Mouse (Mus musculus) liver, embryonic 11.5 days (tissue): ENCODE measurements around the gene Rbpj. TPM values are rescaled to one million over a fixed set of nuclear protein-coding genes. Genes with fewer than 3 reads are reported as not detected.

Experiments
- ATAC-seq: fragments of 200-750 bp; cut with Nextera tagmentation; replicated peaks from 2 replicates; pipeline ENCODE4 v1.8.0; 2017; ENCODE audit warnings: moderate number of reproducible peaks, mild to moderate bottlenecking, moderate TSS enrichment, moderate library complexity; ENCODE audit not compliant: low FRiP score
- DNase-seq: peaks from one replicate; pipeline ENCODE4 v3.0.0-alpha.2; 2017; ENCODE audit warnings: low spot score
- H3K27ac ChIP-seq: fragments of 300-500 bp; sonication (generic); 2 replicates; pipeline ENCODE4 v1.5.1; 2014; ENCODE audit warnings: mild to moderate bottlenecking, low read depth, low read length, control low read depth
- H3K27me3 ChIP-seq: fragments of 300-500 bp; sonication (generic); replicated peaks from 2 replicates; pipeline ENCODE4 v1.6.1; 2014; ENCODE audit warnings: low read length, mixed read lengths; ENCODE audit not compliant: control insufficient read depth, insufficient read depth
- H3K36me3 ChIP-seq: fragments of 300-500 bp; sonication (generic); 2 replicates; pipeline ENCODE4 v1.6.1; 2014; ENCODE audit warnings: mild to moderate bottlenecking, low read length, moderate library complexity, mixed read lengths; ENCODE audit not compliant: control insufficient read depth, insufficient read depth
- H3K4me1 ChIP-seq: fragments of 300-500 bp; sonication (generic); replicated peaks from 2 replicates; pipeline ENCODE4 v1.6.1; 2014; ENCODE audit warnings: low read length, mixed read lengths; ENCODE audit not compliant: control insufficient read depth, insufficient read depth
- H3K4me2 ChIP-seq: fragments of 300-500 bp; sonication (generic); 2 replicates; pipeline ENCODE4 v1.6.1; 2014; ENCODE audit warnings: mild to moderate bottlenecking, control low read depth, moderate library complexity
- H3K4me3 ChIP-seq: fragments of 300-500 bp; sonication (generic); 2 replicates; pipeline ENCODE4 v1.5.1; 2014; ENCODE audit warnings: low read depth, low read length, control low read depth
- H3K9ac ChIP-seq: fragments of 300-500 bp; sonication (generic); 2 replicates; pipeline ENCODE4 v1.6.1; 2014; ENCODE audit warnings: low read depth, low read length, control low read depth
- H3K9me3 ChIP-seq: fragments of 300-500 bp; sonication (generic); 2 replicates; pipeline ENCODE4 v1.6.1; 2016; ENCODE audit warnings: low read length, inconsistent platforms, mixed read lengths; ENCODE audit not compliant: control insufficient read depth
- WGBS: fragments of 180-500 bp; shearing (Covaris S2); extraction: QIAGEN DNeasy Blood & Tissue Kit; methylation state at CpG from one replicate; pipeline ENCODE4 v1.1.7; 2014; 5-methylcytosine and 5-hydroxymethylcytosine counted together
- polyA plus RNA-seq: library from polyadenylated mRNA; unstranded; fragments of >200 nt; fragmentation: Nextera tagmentation; extraction: Ambion mirVana; gene quantifications from 2 replicates; pipeline ENCODE4 v1.2.1, GENCODE M21; 2014

Gene Rbpj
- polyA plus RNA-seq, 1 experiment from 2014 or later: 21.6 TPM

DNA sequence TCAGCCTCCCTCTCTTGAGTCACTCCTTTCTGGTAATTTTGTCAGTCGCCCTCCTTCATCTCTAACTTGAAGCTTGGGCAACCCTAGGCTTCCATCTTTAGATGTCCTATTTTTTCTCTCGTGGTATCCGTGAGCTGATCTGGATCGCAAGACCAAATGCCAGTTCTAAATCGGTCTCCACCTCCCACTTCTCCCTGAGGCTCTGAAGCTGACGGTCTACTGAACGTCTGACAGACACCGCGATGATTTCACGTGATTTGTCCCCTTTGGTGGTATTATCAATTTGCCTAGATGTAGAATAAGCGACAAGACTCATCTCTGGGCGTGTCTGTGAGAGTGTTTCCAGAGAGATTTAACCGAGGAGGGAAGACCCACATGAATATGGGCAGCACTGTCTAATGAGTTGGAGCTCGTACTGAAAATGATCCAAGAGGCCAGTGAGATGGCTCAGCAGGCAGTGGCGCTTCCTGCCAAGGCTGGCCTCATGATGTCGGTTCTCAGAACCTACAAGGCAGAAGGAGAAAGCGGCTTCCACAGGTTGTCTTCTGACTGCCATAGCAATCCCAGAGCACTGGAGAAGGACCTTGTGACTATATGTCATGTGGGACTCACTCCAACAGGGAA is 28.7 kb downstream of the Rbpj start:
- Histone ChIP-seq H3K36me3 (no peaks in the 10 kb centered on the region), H3K27ac (no peak overlapping the region), H3K4me2 (no peak overlapping the region), H3K4me1 (0 out of 2 replicates have a peak, but pooled peaks cover 2% of the 10 kb centered on the region), H3K9me3 (no peaks in the 10 kb centered on the region), H3K4me3 (no peak overlapping the region), H3K27me3 (no peaks in the 10 kb centered on the region), H3K9ac (no peak overlapping the region)
- no peak for DNase-seq
- no peak for ATAC-seq
- WGBS: 83% methylated on average over 17 of the region's 17 CpGs

DNA sequence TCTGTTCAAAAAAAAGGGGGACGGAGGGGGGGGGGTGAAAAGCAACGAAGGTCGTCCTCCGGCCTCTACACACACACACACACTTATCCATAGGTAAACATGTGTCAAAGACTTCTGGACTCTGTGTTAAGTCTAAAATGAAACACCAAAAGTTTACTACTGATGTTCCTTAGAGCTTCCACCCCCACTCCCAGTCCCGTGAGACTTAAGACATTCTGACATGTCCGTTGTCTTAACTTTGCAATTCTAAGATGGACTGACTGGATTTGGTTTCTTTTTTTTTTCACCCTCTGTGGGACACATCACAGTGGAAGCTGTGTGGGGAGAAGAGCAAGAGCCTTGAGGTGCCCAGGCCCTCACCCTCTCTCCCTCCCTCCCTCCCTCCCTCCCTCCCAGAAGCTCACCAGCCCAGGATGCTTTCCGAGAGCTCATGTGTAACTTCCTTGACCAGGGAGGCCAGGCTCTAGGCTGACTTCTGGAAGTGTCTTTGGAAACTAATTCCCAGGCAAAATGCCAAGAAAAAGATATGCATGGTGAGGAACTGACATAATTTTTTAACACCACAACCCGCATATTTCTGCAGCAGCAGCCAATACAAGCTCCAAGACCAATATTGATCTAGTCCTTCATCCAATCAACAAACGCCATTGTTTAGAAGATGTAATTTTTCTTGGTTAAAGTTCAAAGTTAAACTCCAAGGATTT is 31.0 kb downstream of the Rbpj start:
- no peak overlapping the region for H3K27ac ChIP-seq
- H3K27me3 ChIP-seq: no peaks in the 10 kb centered on the region
- WGBS: 74% methylated on average over 9 of the region's 9 CpGs
- no peak overlapping the region for H3K4me2 ChIP-seq
- DNase-seq (no peak), ATAC-seq (no peak)
- no peak overlapping the region for H3K9ac ChIP-seq
- H3K4me3 ChIP-seq: no peak overlapping the region
- H3K36me3 ChIP-seq: no peaks in the 10 kb centered on the region
- H3K4me1 ChIP-seq: no peaks in the 10 kb centered on the region
- no peaks in the 10 kb centered on the region for H3K9me3 ChIP-seq

DNA sequence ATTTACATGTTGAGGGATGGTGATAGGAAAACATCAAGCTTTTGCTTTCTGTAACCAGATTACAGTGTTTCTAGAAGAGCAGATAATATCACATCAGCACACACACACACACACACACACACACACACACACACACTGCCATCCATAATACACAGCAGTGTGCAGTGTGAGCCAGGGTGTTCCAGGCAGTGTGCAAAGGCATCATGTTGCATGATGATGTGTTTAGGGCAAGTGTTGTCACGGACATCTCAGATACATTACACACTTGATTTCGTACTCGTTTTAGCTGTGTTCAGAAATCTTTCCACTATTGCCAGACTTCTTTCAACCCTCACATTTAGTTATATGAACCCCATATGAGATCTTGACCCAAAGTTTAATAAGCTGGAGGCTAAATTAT is 33.6 kb downstream of the Rbpj start:
- Histone ChIP-seq H3K4me2 (no peak overlapping the region), H3K4me1 (no peaks in the 10 kb centered on the region), H3K9ac (no peak overlapping the region), H3K4me3 (no peak overlapping the region), H3K9me3 (no peaks in the 10 kb centered on the region), H3K27me3 (no peaks in the 10 kb centered on the region), H3K36me3 (no peaks in the 10 kb centered on the region), H3K27ac (no peak overlapping the region)
- 88% methylated on average over 3 of the region's 3 CpGs for WGBS
- no peak for DNase-seq
- no peak for ATAC-seq

DNA sequence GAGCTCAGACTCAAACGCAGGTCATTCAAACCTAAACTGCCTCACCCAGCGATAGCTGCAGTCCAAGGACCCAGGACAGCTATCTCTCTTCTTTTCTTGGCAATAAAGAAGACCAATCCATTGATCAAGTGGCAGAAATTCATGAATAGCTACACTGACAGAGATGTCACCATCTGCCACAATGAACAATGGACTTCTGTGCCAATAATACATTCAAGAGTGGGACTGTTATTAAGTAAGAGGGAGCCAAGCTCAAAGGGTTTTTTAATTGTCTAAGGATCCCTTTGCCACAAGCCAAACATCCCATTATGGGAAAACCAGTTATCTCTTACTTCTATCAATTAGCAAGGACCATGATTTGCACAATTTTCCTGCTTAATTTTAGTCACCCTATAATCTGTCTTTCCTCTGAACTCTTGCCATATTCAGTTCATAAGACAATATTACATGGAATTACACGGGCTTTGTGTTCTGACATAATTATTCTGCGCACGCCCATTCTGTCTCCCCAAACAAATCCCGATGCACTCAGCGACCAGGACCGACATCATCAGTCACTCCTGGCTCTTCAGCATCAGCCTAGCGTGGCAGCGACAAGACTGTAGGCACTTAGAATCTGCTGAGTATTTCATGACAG is 34.7 kb downstream of the Rbpj start:
- no peaks in the 10 kb centered on the region for H3K27me3 ChIP-seq
- DNase-seq (no peak), ATAC-seq (no peak)
- no peaks in the 10 kb centered on the region for H3K9me3 ChIP-seq
- 82% methylated on average over 10 of the region's 10 CpGs for WGBS
- H3K4me3 ChIP-seq: no peak overlapping the region
- no peaks in the 10 kb centered on the region for H3K4me1 ChIP-seq
- no peak overlapping the region for H3K27ac ChIP-seq
- no peak overlapping the region for H3K9ac ChIP-seq
- H3K4me2 ChIP-seq: no peak overlapping the region
- H3K36me3 ChIP-seq: no peaks in the 10 kb centered on the region

DNA sequence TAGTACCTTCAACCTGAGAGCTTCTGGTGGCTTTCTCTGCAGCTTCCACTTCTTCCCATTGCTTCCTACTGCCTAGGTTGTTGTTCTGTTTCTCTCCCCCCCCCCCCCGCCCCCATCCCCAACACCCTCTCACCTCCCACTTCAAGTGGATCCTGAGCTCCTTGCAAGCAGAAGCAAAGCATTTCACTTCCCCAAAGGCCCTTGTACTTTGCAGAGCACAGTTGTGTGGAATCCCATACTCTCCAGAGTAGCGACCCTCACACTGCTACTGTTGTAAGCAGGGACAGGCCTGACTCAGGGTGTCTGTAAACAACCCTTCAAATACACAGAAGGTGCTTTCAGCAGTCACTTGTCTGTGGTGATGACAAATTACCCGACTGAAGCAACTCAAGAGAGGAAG is 37.3 kb downstream of the Rbpj start:
- H3K9ac ChIP-seq: no peak overlapping the region
- H3K4me1 ChIP-seq: no peaks in the 10 kb centered on the region
- ATAC-seq: no peak
- DNase-seq: no peak
- H3K9me3 ChIP-seq: no peaks in the 10 kb centered on the region
- H3K27me3 ChIP-seq: no peaks in the 10 kb centered on the region
- 61% methylated on average over 3 of the region's 3 CpGs for WGBS
- no peak overlapping the region for H3K4me3 ChIP-seq
- no peaks in the 10 kb centered on the region for H3K36me3 ChIP-seq
- H3K4me2 ChIP-seq: no peak overlapping the region
- H3K27ac ChIP-seq: no peak overlapping the region

DNA sequence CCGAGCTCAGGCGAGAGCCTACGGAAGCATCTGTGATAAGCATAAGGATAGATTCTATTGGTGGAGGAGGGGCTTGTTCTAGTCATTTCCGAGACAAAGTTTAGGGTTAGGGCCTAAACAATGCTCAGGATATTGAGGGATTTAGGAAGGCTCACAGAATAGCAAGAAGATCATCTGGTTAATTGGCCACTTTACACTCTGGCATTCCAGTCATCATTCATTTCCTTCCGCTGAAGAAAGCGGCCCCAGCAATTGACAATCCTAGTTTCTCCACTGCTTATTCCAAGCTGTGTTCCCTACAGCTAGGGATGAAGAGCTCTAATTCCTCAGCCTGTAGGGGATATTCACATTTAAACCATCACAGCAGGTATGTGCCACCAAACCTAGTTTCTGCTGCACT is 39.8 kb downstream of the Rbpj start:
- Histone ChIP-seq H3K4me3 (no peak overlapping the region), H3K27ac (no peak overlapping the region)

DNA sequence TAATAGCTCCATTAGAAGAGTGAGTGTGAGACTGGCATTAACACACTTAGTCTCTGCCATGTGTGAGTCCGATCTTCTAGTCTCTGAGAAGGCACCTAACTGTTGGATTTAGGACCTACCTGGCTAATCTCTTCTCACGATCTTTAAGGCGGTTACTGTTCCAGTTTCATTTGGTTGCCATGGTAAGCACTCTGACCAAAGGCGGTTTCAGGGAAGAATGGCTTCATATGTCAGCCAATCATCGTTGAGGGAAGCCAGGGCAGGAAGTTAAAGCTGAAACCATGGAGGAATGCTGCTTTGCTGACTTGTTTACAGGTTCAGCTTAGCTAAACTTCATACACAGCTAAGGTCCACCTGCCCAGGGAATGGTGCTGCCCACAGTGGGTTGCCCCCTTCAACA is 41.4 kb downstream of the Rbpj start:
- Histone ChIP-seq H3K4me3 (no peak overlapping the region), H3K9ac (no peak overlapping the region), H3K27me3 (no peaks in the 10 kb centered on the region), H3K27ac (no peak overlapping the region), H3K4me1 (no peaks in the 10 kb centered on the region), H3K36me3 (no peaks in the 10 kb centered on the region), H3K9me3 (no peaks in the 10 kb centered on the region), H3K4me2 (no peak overlapping the region)
- ATAC-seq (no peak), DNase-seq (no peak)
- 74% methylated on average over 5 of the region's 5 CpGs for WGBS

More for the DNA sequence above, 39.8 kb downstream of the Rbpj start:
- DNase-seq: no peak
- no peak overlapping the region for H3K4me2 ChIP-seq
- H3K27me3 ChIP-seq: no peaks in the 10 kb centered on the region
- H3K36me3 ChIP-seq: no peaks in the 10 kb centered on the region
- 72% methylated on average over 6 of the region's 6 CpGs for WGBS
- no peak for ATAC-seq
- H3K4me1 ChIP-seq: no peaks in the 10 kb centered on the region
- H3K9ac ChIP-seq: no peak overlapping the region
- H3K9me3 ChIP-seq: no peaks in the 10 kb centered on the region

DNA sequence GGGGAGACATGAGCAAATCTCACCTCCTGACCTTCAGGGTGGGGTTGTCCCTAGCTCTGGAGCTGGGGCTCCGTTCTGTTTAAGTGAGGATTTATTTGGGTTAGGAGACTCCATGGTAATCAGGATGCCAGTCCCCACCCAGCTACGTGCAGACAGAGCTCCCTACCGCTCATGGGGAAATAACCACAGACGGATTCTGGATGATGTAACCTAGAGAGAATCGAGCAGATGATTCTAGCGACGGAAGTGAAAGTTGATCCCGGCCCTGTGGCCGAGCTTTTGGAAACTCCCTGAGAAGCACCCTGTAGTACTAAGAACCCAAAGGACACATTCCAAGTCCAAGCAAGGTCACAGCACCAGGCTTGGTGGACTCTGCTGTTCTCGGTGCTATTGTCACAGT is 43.5 kb downstream of the Rbpj start:
- no peaks in the 10 kb centered on the region for H3K9me3 ChIP-seq
- no peak overlapping the region for H3K27ac ChIP-seq
- DNase-seq (no peak), ATAC-seq (no peak)
- no peaks in the 10 kb centered on the region for H3K36me3 ChIP-seq
- H3K9ac ChIP-seq: no peak overlapping the region
- H3K4me1 ChIP-seq: no peaks in the 10 kb centered on the region
- no peaks in the 10 kb centered on the region for H3K27me3 ChIP-seq
- no peak overlapping the region for H3K4me2 ChIP-seq
- WGBS: 62% methylated on average over 10 of the region's 10 CpGs
- no peak overlapping the region for H3K4me3 ChIP-seq

DNA sequence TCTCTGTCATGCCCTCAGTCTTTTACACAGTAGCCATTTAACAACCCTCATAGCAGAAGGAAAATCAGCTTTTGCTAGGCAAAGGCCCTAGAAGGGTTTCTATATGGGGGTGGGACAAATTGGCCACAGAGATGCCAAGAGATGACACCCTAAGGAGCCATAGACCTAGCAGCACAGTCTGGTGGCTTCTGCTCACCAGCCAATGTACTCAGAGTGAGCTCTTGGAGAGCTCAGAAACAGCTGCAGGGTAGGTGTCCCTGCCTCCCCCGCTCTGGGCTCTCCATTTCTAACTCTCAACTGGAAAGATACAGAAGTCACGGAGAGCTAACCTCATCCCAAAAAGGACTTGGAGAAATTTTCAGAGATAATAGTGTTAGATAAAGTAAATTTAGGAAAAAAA is 44.0 kb downstream of the Rbpj start:
- 85% methylated on average over 2 of the region's 2 CpGs for WGBS
- ATAC-seq: no peak
- no peak overlapping the region for H3K27ac ChIP-seq

More for the DNA sequence above, 44.0 kb downstream of the Rbpj start:
- no peaks in the 10 kb centered on the region for H3K4me1 ChIP-seq
- H3K36me3 ChIP-seq: no peaks in the 10 kb centered on the region
- no peaks in the 10 kb centered on the region for H3K9me3 ChIP-seq
- no peak for DNase-seq
- no peak overlapping the region for H3K9ac ChIP-seq
- no peaks in the 10 kb centered on the region for H3K27me3 ChIP-seq
- H3K4me2 ChIP-seq: no peak overlapping the region
- H3K4me3 ChIP-seq: no peak overlapping the region
